Mouse (Mus musculus) ES-E14 (cell line): ENCODE data around the gene Zdhhc14.

ENCODE experiments used
- CHD2 ChIP-seq: IDR thresholded peaks from 2 replicates; pipeline ENCODE4 v1.6.1; 2014; ENCODE audit warnings: mild to moderate bottlenecking, low read depth, low read length, inconsistent platforms
- HCFC1 ChIP-seq: IDR thresholded peaks from 2 replicates; pipeline ENCODE4 v1.6.1; 2012; ENCODE audit warnings: low read length, inconsistent platforms, borderline replicate concordance; ENCODE audit not compliant: insufficient read depth

- TF ChIP-seq HCFC1 (no peak), CHD2 (no peak)
Measured at GRCm38 (mm10) chr17:5552036-5552760, 59.8 kb downstream of the Zdhhc14 start.
